Mouse (Mus musculus) midbrain, embryonic 16.5 days (tissue): ENCODE measurements around the gene Dusp18. TPM values are rescaled to one million over a fixed set of nuclear protein-coding genes. Genes with fewer than 3 reads are reported as not detected.

Experiments used
- ATAC-seq: fragments of 200-750 bp; cut with Nextera tagmentation; 2 replicates; pipeline ENCODE4 v1.8.0; 2017; ENCODE audit warnings: moderate TSS enrichment
- H3K27ac ChIP-seq: fragments of 300-500 bp; sonication (generic); 2 replicates; pipeline ENCODE4 v1.5.1; 2014; ENCODE audit warnings: mild to moderate bottlenecking, low read length, mixed read lengths
- H3K27me3 ChIP-seq: fragments of 300-500 bp; sonication (generic); 2 replicates; pipeline ENCODE4 v1.6.1; 2014; ENCODE audit warnings: low read depth, low read length, mixed read lengths; ENCODE audit not compliant: control insufficient read depth, insufficient read depth
- H3K36me3 ChIP-seq: fragments of 300-500 bp; sonication (generic); 2 replicates; pipeline ENCODE4 v1.6.1; 2014; ENCODE audit warnings: mild to moderate bottlenecking, low read length, moderate library complexity, mixed read lengths; ENCODE audit not compliant: control insufficient read depth, insufficient read depth
- H3K4me1 ChIP-seq: fragments of 300-500 bp; sonication (generic); 2 replicates; pipeline ENCODE4 v1.6.1; 2014; ENCODE audit warnings: mild to moderate bottlenecking, low read length, mixed read lengths; ENCODE audit not compliant: control insufficient read depth, insufficient read depth
- H3K4me2 ChIP-seq: fragments of 300-500 bp; sonication (generic); 2 replicates; pipeline ENCODE4 v1.6.1; 2014; ENCODE audit warnings: mild to moderate bottlenecking, low read length, mixed read lengths
- H3K4me3 ChIP-seq: fragments of 300-500 bp; sonication (generic); 2 replicates; pipeline ENCODE4 v1.5.1; 2014; ENCODE audit warnings: low read depth, mild to moderate bottlenecking, low read length, moderate library complexity, mixed read lengths
- H3K9ac ChIP-seq: fragments of 300-500 bp; sonication (generic); 2 replicates; pipeline ENCODE4 v1.6.1; 2014; ENCODE audit warnings: low read depth, low read length, mixed read lengths
- H3K9me3 ChIP-seq: fragments of 300-500 bp; sonication (generic); replicated peaks from 2 replicates; pipeline ENCODE4 v1.6.1; 2014; ENCODE audit warnings: mild to moderate bottlenecking, low read length, mixed read lengths; ENCODE audit not compliant: control insufficient read depth, poor library complexity, severe bottlenecking
- WGBS: fragments of 180-500 bp; shearing (Covaris S2); extraction: QIAGEN DNeasy Blood & Tissue Kit; methylation state at CpG from one replicate; pipeline ENCODE4 v1.1.7; 2014; 5-methylcytosine and 5-hydroxymethylcytosine counted together
- polyA plus RNA-seq: library from polyadenylated mRNA; unstranded; fragments of >200 nt; fragmentation: Nextera tagmentation; extraction: Ambion mirVana; gene quantifications from 2 replicates; pipeline ENCODE4 v1.2.1, GENCODE M21; 2015

Dusp18 gene
- polyA plus RNA-seq, 1 experiment from 2014 or later, result 43.5 TPM

GRCm38 (mm10) chr11:3854156-3854555 lies 40.9 kb upstream of the Dusp18 start:
- H3K27ac ChIP-seq, result peak overlapping the region; percentile 38; the same call in 1 of the 2 replicates
- no peak overlapping the region for H3K4me2 ChIP-seq
- ATAC-seq, result no peak

GRCm38 (mm10) chr11:3855846-3856245 lies 39.2 kb upstream of the Dusp18 start:
- H3K36me3 ChIP-seq, result no peaks in the 10 kb centered on the region
- H3K4me2 ChIP-seq, result no peak overlapping the region
- H3K4me3 ChIP-seq, result no peak overlapping the region
- no peaks in the 10 kb centered on the region for H3K27me3 ChIP-seq
- no peaks in the 10 kb centered on the region; the same call in 1 of the 2 replicates for H3K9me3 ChIP-seq
- H3K4me1 ChIP-seq, result no peaks in the 10 kb centered on the region
- no peak overlapping the region for H3K9ac ChIP-seq
- WGBS, result 92% methylated on average over 5 of the region's 5 CpGs
- H3K27ac ChIP-seq, result no peak overlapping the region
- ATAC-seq, result no peak

More at GRCm38 (mm10) chr11:3854156-3854555, 40.9 kb upstream of the Dusp18 start:
- no peak overlapping the region for H3K9ac ChIP-seq
- WGBS, result 91% methylated on average over 3 of the region's 3 CpGs
- no peaks in the 10 kb centered on the region; the same call in 1 of the 2 replicates for H3K9me3 ChIP-seq
- no peaks in the 10 kb centered on the region for H3K27me3 ChIP-seq
- H3K36me3 ChIP-seq, result no peaks in the 10 kb centered on the region
- no peaks in the 10 kb centered on the region for H3K4me1 ChIP-seq
- H3K4me3 ChIP-seq, result no peak overlapping the region

- H3K4me2 ChIP-seq, result no peak overlapping the region
- WGBS, result 78% methylated on average over 5 of the region's 5 CpGs
- no peak overlapping the region for H3K27ac ChIP-seq
- H3K4me1 ChIP-seq, result no peaks in the 10 kb centered on the region
- no peaks in the 10 kb centered on the region; the same call in 1 of the 2 replicates for H3K9me3 ChIP-seq
- ATAC-seq, result no peak
- no peaks in the 10 kb centered on the region for H3K27me3 ChIP-seq
- no peak overlapping the region for H3K4me3 ChIP-seq
- no peak overlapping the region for H3K9ac ChIP-seq
- H3K36me3 ChIP-seq, result no peaks in the 10 kb centered on the region
These were observed 37.1 kb upstream of the Dusp18 start for GRCm38 (mm10) chr11:3857902-3858301.

GRCm38 (mm10) chr11:3859778-3860177 lies 35.3 kb upstream of the Dusp18 start:
- Histone ChIP-seq H3K9me3 (no peaks in the 10 kb centered on the region), H3K27me3 (no peaks in the 10 kb centered on the region), H3K4me2 (no peak overlapping the region), H3K9ac (no peak overlapping the region), H3K4me1 (peaks cover 5% of the 10 kb centered on the region; the same call in 1 of the 2 replicates), H3K36me3 (no peaks in the 10 kb centered on the region), H3K4me3 (no peak overlapping the region), H3K27ac (no peak overlapping the region)
- ATAC-seq, result no peak
- WGBS, result 96% methylated on average over 4 of the region's 4 CpGs

- no peak for ATAC-seq
- Histone ChIP-seq H3K4me3 (no peak overlapping the region), H3K9me3 (no peaks in the 10 kb centered on the region), H3K4me1 (peaks cover 5% of the 10 kb centered on the region; the same call in 1 of the 2 replicates), H3K9ac (no peak overlapping the region), H3K27ac (no peak overlapping the region), H3K27me3 (no peaks in the 10 kb centered on the region), H3K4me2 (no peak overlapping the region), H3K36me3 (no peaks in the 10 kb centered on the region)
- 73% methylated on average over 4 of the region's 4 CpGs for WGBS
These were observed 34.7 kb upstream of the Dusp18 start for GRCm38 (mm10) chr11:3860361-3860760.

- peak; percentile 15; the same call in 1 of the 2 replicates for ATAC-seq
- Histone ChIP-seq H3K4me1 (peaks cover 5% of the 10 kb centered on the region; the same call in 1 of the 2 replicates), H3K27me3 (no peaks in the 10 kb centered on the region), H3K9me3 (no peaks in the 10 kb centered on the region), H3K4me2 (peak overlapping the region; percentile 81), H3K36me3 (no peaks in the 10 kb centered on the region), H3K27ac (no peak overlapping the region), H3K4me3 (peak overlapping the region; percentile 53), H3K9ac (peak overlapping the region; percentile 67; the same call in 1 of the 2 replicates)
- WGBS, result 76% methylated on average over 19 of the region's 19 CpGs
These were observed 32.2 kb upstream of the Dusp18 start for GRCm38 (mm10) chr11:3862661-3863453.

- Histone ChIP-seq H3K4me1 (peaks cover 5% of the 10 kb centered on the region; the same call in 1 of the 2 replicates), H3K9ac (peak within 1 kb of the TSS; percentile 67), H3K27ac (no peak within 1 kb of the TSS), H3K27me3 (no peaks in the 10 kb centered on the region), H3K36me3 (no peaks in the 10 kb centered on the region), H3K4me3 (peak within 1 kb of the TSS; percentile 53), H3K4me2 (peak within 1 kb of the TSS; percentile 81), H3K9me3 (no peaks in the 10 kb centered on the region)
- WGBS, result 4% methylated on average over 53 of the region's 58 CpGs
- peak; percentile 93 for ATAC-seq
These were observed 31.5 kb upstream of the Dusp18 start, which contains the start of gene Osbp2 for GRCm38 (mm10) chr11:3863454-3864112. Gene Osbp2 (minus strand): TSS chr11:3863903.

- Histone ChIP-seq H3K4me2 (peak overlapping the region; percentile 81), H3K9me3 (no peaks in the 10 kb centered on the region), H3K4me1 (peaks cover 5% of the 10 kb centered on the region; the same call in 1 of the 2 replicates), H3K4me3 (peak overlapping the region; percentile 53), H3K9ac (peak overlapping the region; percentile 67), H3K27me3 (no peaks in the 10 kb centered on the region), H3K27ac (no peak overlapping the region), H3K36me3 (no peaks in the 10 kb centered on the region)
- ATAC-seq, result peak; percentile 20; the same call in 1 of the 2 replicates
- WGBS, result 31% methylated on average over 6 of the region's 6 CpGs
These were observed 30.7 kb upstream of the Dusp18 start for GRCm38 (mm10) chr11:3864343-3864742.

- H3K4me3 ChIP-seq, result no peak overlapping the region
- H3K27me3 ChIP-seq, result no peaks in the 10 kb centered on the region
- H3K4me2 ChIP-seq, result no peak overlapping the region
- H3K36me3 ChIP-seq, result no peaks in the 10 kb centered on the region
- no peaks in the 10 kb centered on the region for H3K4me1 ChIP-seq
- WGBS, result 85% methylated on average over 6 of the region's 6 CpGs
- no peaks in the 10 kb centered on the region for H3K9me3 ChIP-seq
- no peak overlapping the region for H3K9ac ChIP-seq
- ATAC-seq, result no peak
- no peak overlapping the region for H3K27ac ChIP-seq
These were observed 18.6 kb upstream of the Dusp18 start for GRCm38 (mm10) chr11:3876419-3876818.
